Mouse (Mus musculus): ENCODE measurements around the gene Auts2.

Gene Auts2

DNA sequence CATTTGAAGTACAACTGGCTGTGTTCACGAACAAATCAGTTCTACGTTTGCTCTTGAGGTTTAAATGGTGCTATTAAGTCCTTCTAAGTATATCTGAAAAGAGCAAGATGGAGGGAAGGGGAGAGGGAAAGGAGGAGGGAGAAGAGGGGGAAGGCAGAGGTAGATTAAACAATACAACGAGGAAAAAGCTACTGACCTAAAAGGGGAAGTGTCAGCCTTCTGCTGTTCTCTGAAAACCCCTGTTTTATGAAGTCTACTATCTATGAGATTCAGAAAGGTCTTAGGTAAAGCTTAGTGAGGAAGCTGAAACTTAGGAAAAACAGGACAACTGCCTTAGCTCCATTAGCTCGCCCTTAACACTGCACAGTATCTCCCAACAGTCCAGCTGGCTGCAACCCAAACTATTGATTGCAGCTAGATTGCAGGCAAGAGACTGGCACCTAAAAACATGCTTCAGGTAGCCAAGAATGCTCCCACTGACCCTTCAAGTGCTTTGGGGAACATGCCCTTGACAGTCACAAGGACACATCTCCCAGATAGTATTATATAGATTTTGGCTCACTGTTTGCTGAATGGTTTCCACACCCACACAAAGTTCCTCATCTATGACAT, 157.8 kb downstream of the Auts2 start:
- CTCF ChIA-PET, result no interaction called here

DNA sequence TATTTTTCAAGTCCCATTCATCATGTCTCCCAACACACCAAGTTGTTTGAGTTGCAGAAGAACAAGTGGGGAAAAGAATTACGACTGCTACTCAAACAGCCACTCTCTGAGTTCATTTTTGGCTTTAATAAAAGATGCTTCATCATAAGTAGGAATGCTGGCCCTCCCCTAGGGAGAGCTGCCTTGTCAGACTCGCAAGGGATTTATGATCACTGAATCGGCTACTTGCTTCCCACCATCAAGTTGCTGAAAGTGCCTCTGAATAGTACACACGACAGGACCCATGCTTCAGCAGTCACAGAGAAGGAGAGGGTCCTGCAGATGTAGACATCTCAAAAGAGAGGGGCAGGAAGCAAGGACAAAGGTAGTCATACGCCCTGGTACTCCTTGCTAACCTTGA, 162.9 kb downstream of the Auts2 start:
- CTCF ChIA-PET, result no interaction called here

DNA sequence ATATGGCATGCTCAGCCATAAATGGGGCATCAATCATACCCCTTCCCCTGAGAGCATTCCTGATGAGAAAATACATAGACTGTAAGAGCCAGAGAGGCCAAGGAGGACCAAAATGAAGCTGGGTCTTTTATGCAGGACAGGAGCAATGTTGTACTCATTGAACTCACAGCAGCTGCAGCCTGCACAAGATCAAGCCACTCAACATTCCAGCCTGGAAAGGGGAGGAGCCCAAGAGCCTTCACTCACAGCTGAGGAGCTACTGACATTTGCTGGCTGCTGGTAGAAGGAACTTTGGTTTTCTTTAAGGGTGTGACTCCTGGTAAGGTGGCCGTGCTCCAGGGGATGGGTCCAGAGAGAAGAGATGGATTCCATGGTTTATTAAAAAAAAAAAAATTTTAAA, 164.2 kb downstream of the Auts2 start:
- CTCF ChIA-PET, result no interaction called here

DNA sequence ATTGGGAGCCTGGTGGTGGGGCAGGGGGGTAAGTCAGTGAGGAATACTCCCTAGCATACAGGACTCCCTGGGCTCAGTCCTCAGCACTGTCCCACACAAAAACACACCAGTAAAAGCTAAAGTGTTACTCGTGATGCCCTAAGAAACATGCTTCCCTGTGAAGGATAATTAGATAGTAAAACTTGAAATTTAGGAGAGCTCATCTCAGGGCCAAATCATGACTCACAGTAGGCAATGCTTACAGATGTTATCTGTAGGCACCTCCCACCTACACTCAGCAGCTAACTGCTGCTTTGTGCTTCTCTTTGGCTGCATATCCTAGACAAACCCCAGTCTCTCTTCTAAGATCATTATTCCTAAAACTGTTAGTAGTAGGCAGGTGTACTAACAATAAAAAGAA, 168.0 kb downstream of the Auts2 start:
- CTCF ChIA-PET, result no interaction called here

DNA sequence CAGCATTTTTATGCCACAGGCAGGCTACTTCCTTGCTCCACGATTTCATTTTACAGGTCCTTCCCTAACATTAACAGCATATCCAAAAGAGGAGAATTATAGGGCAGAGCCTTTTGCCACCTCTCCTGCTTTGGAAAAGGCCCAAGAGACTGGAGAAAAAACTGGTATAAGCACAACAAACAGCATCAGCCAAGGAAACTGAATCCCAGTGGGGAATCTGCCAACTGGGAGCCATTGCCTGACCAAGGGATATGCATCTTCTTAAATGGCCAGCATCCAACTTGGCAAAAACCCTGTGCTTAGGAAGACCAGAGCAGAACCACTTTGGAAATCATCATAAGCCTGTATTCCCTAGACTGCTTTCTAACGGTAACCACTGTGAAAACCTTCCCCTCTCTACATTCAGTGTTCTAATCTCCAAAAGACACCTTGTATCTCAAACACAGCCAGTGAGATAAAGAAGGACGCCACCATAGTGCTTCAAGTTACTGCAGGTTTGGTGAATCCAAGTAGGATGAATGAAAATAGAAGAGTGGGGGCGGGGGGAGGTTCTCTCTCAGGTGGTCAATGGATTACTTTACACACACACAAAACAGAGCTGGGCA, 169.6 kb downstream of the Auts2 start:
- CTCF ChIA-PET, result no interaction called here

DNA sequence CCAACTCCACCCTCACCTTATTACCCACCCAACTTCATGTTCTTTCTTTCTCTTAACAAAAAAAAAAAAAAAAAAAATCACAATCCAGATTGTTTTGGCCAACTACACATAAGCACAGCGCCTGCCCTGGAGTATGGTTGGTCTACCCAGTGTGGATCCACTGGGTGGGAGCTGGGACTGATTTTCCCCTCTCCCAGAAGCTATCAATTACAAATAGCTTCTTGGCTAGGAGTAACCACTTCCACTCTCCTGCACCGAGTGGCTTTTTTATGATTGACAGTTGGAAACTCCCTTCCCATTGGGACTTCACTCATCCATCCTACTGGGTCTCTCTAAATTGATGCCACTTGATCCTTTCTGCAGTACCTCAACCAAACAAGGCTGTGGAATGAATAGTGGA, 170.5 kb downstream of the Auts2 start:
- CTCF ChIA-PET, result interaction anchor here (1.3 kb wide), 1 partner anchor 14 kb away, joined by 3 read pairs; no protein-coding TSS in a partner anchor

DNA sequence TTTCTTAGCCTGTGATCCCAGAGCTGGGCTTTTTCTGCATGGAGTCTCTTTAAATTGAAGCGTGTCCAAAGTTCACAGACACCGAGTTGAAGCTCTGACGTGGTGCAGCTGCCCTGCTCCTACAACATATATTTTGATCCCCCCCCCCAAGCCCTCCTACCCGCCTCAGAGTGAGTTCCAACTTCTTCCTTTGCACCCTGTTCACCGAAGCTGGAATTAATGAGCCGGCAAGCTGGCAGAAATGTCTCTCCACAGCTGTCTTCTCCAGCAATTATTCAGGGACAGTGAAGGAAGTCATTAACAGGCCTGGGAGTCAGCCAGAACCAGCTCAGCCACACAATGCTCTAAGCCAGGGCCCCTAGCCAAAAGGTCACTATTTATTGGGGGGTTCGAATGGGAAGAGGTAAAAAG, 174.5 kb downstream of the Auts2 start:
- CTCF ChIA-PET, result no interaction called here

DNA sequence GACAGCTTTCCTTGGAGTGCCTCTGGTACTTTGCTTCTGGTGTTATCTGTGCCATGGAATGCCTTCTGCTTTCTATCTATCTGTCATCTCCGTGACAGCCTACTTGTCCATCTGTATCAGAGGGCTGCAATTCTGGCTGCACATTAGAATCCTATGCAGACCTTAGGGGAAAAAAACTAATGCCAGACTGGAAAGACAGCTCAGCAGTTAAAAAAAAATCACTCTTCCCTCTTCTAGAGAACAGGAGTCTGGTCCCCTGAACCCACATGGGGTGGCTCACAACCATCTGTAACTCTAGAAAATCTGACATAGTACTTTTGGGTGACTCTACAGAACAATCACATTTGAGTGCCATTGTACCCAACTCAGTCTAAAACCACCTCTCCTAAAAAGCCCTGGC, 181.9 kb downstream of the Auts2 start:
- CTCF ChIA-PET, result interaction anchor here (0.7 kb wide), 1 partner anchor 33 kb away, joined by 5 read pairs; no protein-coding TSS in a partner anchor

DNA sequence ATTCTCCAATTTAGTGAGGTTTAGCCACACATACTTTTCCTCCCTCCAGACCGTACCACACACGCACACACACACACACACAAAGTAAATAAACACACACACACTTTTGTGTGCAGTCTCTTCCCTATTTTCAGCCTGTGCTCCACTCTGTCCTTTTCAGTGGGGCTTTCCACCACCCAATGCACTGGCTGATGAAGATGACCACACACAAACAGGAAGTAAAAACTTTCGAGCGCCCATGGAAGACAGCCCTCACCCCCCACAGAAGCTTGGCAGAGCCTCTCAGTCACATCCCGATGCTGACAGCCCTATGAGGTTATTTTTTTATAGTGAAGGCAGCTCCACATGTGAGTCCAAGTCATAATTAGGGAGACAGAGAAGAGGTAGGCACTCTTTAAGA, 185.4 kb downstream of the Auts2 start:
- CTCF ChIA-PET, result interaction anchor here (1.1 kb wide), 1 partner anchor 15 kb away, joined by 3 read pairs; no protein-coding TSS in a partner anchor

DNA sequence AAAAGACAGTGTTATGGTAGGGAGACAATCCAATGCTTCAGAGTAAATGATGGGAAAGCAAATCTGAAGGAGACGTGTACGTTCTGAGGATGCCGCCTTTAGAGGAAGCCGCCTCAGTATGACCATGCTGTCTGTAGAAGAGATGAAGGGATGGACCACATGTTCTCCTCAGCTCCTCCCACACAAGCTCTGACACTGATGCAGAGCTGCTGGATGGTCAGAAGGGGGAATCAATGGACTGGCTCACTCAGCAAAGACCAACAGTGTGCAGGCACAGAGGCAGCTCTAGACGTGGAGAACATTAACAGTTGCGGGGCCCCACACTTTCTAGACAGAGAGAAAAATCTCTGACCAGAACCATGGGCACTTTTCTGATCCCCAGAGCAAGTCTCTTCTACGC, 187.2 kb downstream of the Auts2 start:
- CTCF ChIA-PET, result no interaction called here

DNA sequence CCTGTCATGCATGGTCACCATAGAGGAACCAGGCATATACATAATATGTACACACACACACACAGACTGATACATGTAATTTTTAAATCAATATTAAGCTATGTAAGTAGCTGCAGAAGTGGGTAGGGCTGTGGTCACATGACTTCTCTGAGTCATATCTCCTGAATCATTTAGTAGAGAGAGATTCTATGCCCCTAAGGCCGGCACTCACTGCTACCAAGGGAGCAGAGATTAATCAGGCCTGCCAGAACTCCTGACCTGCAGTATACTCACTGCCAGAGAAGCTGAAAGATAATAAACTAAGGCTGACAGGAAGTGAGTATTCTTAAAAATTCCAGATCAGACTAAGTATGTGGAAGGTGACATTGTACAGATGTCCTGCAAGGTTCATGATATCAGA, 190.7 kb downstream of the Auts2 start:
- CTCF ChIA-PET, result no interaction called here

DNA sequence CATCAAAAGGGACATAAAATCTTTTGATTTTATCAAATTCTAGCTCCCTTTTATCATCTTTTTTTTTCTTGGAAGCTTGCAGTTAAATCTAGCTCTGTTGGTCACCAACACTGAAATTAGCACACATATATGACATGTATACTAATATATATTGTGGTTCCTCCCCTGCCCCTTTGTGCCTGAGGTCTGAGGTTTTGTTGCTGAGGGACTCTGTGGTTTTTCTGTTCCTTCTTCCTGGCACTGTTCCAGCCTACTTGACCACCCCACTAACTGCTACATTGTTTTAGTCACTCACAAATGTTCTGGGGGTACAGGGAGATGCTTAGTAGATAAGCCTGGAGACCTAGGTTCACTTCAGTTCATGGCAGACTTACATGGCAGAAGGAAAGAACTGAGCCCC, 192.0 kb downstream of the Auts2 start:
- CTCF ChIA-PET, result interaction anchor here (0.7 kb wide), 1 partner anchor 84 kb away, joined by 10 read pairs; no protein-coding TSS in a partner anchor

DNA sequence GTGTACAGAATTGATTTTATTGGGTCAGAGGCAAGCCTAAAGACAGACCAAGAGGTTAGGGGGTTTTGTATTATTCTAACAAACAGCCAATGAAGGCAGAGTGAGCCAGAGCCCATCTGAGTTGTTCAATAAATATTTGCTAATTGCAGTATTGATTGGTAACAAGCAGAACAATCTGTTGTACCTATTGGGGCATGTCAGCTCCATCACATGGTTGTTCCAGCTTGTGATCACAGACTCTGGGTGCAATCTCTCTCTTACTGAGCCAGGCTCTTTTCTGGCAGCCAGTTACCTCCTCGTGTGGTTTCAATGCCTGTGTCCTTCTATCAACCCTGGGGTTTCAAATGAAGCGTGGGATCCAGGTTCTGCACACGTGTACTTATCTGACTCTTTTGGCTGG, 201.8 kb downstream of the Auts2 start:
- CTCF ChIA-PET, result no interaction called here

DNA sequence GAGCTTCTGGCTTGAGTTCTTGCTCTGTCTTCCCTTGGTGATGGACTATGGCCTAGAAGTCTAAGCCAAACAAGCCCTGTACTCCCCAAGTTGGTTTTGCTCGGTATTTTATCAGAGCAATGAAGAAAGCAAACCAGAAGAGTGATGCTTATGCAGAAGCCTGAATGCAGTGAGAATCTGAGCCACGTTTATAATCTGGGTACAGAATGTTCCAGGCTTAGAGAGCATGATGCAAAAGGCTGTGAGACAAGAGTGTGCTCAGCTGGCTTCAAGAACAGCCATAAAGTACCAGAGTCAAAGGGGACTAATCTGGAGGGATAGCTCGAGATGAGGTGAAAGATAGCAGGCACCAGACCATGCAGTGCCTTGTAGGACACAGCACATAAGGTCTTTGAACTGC, 205.5 kb downstream of the Auts2 start:
- CTCF ChIA-PET, result no interaction called here

DNA sequence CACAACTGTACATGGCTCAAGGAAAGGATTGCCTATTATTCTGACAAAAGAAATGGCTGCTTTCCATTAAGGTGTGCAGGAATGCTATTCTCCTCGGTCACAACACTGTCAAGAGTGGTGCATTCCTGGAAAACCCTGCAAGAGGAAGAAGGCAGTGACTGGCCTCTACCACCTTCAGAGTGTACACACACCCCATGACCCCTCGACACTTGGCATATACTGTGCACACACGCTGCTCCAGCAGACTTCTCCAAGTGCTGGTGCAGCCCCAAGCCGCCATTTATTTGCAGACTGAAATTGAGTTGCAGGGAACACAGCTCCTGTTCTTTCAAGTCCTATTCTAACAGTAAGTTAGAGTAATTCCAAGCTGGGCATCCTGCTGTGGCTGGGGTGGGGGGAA, 207.4 kb downstream of the Auts2 start:
- CTCF ChIA-PET, result no interaction called here

DNA sequence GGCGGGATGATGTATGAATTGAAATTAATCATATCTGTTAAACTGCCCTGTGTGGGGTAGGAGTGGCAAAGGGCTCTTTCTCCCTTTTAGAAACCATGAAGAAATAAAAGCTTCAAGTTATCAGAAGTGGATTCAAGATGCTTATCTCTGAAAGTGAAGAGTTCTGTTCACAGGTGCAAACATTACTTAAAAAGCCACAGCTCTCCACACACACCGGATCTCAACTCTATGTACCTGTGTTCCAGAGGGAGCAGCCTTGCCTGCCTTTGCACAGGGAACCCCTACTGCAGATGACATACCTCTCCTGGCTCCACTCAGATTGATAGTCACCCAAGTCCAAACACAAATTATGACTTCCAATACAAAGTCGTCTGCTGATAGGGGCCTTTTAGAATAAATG, 208.3 kb downstream of the Auts2 start:
- CTCF ChIA-PET, result no interaction called here

DNA sequence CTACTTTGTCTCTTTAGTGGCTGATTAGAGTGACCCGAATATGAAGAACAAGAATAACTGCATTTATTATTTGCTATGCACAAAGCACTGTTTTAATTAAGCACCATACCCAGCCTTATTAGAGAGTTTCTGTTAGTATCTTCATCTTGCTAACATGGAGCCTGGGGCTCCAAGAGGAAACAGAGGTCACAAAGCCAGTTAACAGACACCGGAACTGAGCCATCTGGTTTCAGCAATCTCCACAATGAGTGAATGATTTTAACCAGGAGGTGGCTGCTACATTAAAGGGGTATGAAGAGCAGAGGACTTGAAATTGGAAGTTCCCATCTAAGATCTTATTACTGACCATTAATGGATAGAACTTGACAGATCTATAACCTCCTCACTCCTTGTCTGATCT, 209.4 kb downstream of the Auts2 start:
- CTCF ChIA-PET, result no interaction called here

DNA sequence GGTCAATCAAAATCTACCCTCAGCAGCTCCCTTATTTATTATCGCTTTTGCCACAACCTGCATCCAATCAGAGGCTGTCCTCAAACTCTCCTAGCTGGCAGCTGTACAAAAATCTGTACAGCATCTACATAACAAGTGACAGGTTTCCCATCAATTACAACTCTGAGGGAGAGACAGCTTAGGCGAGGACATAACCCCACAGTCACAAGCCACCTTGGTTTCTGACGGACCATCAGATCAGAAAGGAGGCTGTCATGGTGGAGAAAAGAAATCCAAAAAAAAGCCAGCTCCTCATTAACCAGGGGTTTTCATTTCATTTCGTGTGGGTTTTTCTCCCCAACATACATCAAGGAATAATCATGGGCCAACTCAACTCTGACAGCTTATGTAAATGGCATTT, 210.6 kb downstream of the Auts2 start:
- CTCF ChIA-PET, result no interaction called here

DNA sequence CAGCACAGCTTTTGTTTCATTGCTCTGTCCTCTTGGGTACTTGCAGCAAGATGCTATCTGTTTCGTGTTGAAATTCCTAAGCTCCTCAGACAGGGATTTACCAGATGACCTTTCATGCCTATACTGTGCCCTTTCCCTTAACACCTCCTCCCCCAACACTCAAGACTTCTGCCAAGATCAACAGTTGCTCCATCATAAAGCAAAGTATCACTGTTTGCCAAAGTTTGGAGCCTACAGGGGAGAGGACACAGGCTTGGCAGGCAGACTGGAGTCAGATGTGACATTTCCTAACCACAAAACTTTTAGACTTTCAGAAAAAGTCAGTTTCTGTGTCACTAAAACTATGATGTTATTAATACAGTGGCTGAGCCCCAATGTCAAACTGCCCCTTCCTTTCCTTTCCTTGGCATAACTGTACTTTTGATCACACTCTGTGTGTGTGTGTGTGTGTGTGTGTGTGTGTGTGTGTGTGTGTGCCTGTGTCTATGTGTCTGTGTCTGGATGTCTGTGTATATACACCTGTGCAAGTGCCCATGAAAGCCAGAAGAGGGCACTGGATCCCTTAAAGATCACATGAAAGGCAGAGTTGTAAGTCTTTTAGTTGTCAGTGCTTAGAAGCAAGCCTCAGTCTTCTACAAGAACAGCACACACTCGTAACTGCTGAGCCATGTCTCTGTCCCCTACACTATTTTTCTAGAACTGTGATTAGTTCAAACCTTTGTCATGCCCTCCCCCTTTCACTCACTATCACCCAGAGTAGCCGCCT, 213.8 kb downstream of the Auts2 start:
- CTCF ChIA-PET, result no interaction called here

DNA sequence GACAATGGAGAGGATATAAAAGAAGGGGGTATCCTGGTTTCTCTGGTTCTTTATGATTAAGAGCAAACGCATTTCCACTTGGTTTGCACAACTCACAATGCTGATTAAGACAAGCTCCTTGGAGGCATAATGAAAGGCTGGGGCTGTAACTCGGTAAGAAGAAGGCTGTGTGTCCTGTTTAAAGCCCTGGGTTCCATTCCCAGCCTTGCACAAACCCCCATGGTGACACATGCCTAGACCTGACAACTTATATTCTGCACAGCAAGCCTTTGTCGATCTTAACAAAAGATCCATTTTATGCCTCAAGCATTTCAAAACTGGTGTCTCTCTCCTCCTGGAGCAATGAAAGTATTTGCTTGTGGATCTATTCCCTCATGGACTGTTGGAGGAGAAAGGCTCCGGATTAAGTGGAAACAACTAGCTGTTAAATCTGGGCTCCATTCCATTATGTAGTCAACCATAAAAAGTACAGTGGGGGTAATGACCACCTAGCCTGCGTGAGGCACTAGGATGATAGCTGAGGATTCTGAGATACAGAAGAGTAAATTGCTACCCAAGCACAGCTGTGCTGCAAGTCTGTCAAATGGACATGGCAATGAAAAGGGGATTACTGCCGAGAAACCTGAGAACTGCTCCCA, 218.8 kb downstream of the Auts2 start:
- CTCF ChIA-PET, result no interaction called here

DNA sequence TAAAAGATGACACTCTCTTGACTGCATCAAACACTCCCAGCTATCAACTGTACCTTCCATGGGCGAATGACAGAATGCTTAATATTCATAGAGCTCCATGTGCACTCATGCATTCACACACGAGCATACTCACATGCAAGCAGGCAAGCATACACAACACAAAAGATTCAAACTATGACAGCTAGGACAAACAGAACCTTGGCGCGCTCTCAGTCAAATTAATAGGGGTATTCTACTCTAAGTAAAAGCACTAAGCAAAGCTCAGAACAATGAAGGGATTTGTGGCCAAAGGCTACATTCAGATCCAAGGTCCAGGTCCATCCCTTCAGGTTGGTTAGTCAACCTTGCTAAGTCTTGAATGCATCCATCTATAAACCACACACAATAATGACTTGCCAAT, 219.5 kb downstream of the Auts2 start:
- CTCF ChIA-PET, result no interaction called here

DNA sequence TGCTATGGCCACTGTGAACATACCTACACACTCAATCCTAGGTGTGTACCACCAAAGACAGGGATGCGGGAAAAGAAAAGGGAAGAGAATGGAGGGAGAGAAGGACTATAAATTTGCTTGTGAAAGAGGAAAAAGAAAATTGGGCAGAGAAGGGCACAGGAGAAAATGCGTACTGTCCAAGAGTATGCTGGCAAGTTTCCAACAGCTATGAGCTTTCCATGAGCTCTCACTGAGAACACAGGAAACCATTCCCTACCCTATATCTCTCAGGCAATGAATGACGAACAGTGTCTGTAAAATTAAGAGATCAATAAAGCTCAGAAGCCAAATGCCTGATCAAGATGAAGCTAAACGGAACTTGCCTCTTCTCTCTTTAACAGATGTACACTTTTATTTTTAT, 220.2 kb downstream of the Auts2 start:
- CTCF ChIA-PET, result no interaction called here
